Mouse (Mus musculus) left cerebral cortex, adult 8-10 months (tissue): Measurements from ENCODE around the gene Plekhh3. TPM values are rescaled to one million over a fixed set of nuclear protein-coding genes. Genes with fewer than 3 reads are reported as not detected.
"Not testable (repeated sequence)": the region's sequence is repeated elsewhere in the genome, so short reads cannot be mapped to it uniquely, and the experiment has no call there.

Experiments used
- DNase-seq, 2 experiments: peaks; one replicate each; pipeline ENCODE4 v3.0.0; 2022; ENCODE audit warnings: low spot score in 2 of 2
- total RNA-seq, 4 experiments: library from RNA; stranded (reverse); gene quantifications; 2 replicates each; pipeline ENCODE4 v1.2.4; 2022

The Plekhh3 gene
- total RNA-seq, 4 experiments from 2014 or later: 13.5 to 15.9 (median 15.3) TPM

DNA sequence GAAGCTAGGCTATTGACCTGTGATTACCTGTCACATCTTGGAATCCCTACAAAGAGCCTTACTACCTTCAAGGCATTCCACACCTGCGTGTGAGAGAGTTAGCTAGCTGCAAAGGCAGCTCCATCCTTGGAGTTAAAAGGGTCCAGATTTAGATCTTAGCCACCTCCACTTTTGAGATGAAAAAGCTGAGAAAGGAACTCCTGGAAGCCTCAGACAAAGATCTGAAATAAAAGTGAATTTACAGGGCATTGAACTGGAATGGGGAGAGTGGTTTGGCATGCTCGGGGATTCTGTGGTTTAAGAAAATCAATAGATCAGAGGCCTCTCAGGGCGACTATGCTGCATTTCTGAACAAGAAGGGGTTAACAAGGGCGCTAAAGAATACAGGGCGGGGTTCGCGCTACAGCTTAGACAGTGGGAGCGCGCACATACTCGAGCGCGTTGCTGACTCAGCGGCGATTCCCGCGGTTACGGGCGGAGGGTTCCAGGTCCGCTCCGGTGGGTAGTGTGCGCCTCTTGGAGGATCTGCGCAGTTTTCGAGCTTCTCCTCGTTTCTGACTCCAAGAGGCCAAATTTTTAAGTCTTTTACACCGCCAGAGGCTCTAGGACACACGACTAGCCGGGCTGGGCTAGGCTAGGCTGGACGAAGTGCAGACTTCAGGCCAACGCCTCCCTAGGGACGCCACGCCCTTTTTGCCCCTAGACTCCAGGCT lies 726 bp upstream of the Plekhh3 start:
- DNase-seq: peak in 1 of 2 experiments; percentile 63

DNA sequence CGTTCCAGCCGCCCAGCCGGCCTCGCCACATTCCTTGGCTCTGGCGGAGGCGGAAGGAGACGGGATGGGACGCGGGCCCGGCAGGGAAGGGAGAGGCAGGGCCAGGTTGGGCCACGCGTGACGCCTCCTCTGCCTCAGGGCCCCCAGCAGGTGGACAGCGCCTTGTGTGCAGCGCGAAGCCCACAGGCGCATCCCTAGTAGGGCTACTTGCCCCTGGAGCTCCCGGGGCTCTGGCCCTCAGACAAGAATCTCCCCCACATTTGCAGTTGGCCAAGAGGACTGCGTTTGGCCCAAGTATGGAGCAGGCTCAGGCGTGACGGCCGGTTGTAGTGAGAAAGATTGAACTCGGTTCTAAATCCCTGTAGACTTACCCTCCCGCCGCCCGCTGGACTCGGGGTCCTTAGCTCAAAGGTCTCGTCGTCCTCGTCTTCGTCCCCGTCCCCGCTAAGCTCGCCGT lies 769 bp downstream of the Plekhh3 start, which contains the start of gene Cntnap1:
Gene Cntnap1, plus strand, starts transcription at position 170 of the 457 bp plus-strand sequence.
- no peak for DNase-seq

DNA sequence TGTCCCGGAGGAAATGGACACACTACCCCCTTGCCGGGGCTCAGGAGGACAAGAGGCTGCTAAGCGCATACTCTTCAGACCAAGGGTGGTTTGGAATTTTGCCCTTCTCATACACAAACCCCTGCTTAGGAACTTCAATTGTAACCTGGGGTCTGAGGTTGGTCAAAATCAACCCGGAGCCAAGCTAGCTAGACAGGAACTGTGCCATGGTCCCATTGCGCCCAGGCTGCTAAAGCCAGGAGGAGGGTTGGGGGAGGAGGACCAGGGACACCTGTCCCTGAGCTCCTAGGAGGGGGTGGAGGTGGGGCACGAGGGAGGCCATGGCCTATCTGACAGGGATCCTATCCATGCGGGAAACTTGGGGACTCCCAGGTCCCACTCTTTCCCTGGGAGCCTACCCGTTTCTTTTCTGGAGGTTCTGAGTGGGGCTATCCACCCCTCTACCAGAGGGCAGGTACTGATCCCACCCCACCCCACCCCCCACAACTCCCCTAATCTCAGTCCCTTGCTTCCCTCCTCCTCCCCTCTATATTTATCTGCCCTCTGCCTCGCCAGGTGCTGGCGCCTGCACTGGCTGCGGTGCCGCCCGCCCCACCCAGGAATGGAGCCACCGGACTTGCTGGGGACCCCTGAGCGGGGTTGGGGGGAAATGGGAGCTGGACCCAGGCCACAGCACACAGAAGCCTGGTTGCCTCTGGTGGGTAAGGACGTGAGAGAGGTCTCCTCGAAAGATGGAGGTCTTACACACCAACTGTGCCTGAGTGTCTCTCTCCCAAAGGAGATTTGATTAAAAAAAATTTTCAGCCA lies 1.6 kb downstream of the Plekhh3 start:
- DNase-seq: no peak

DNA sequence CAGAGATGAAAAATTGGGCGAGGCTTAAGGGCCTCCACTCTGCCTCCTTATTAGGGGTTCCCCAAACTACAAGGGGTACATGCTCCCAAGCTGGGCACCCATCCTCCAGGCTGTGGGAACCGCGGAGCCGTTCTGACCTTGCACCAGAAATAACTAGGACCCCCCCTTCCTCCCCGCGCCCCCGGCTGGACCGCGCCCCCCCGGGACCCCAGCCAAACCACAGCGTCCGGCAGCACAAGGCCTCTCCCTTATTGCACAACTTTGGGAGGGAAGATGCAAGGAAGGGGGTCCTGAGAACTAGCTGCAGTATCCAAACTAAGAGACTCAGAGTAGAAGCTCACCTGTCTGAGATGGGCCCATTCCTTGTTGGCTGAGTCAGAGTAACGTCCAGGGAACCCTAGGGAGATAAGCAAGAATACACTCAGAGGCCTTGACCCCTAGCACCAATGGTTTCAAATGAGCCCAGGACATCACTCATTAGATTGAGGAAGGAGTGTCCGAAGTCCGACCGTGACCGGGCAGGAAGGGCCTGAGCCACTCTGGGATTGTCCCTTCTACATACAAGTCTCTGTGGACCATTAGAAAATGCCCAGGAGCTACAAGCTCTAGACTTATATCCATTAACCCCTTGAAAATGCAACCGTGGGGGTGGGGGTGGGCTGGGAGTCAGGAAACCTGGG lies 2.7 kb downstream of the Plekhh3 start:
- no peak for DNase-seq

DNA sequence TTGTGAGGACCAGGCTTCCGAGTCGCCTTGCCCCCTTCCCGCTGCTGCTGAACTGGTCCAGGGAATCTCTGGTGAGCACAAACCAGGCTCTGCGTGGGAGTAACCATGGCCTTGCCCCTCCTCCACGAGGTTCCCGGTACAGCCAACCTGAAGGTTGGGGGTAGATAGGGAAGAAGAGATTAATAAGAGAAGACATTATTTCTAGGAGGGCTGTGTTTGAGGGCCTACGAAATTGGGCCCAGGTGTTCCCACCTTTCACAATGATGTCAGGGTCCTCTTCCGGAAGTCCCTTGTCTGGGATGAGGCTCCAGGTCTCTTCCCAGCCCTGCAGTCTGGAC lies 3.2 kb downstream of the Plekhh3 start:
- DNase-seq: peak in 1 of 2 experiments; percentile 9

DNA sequence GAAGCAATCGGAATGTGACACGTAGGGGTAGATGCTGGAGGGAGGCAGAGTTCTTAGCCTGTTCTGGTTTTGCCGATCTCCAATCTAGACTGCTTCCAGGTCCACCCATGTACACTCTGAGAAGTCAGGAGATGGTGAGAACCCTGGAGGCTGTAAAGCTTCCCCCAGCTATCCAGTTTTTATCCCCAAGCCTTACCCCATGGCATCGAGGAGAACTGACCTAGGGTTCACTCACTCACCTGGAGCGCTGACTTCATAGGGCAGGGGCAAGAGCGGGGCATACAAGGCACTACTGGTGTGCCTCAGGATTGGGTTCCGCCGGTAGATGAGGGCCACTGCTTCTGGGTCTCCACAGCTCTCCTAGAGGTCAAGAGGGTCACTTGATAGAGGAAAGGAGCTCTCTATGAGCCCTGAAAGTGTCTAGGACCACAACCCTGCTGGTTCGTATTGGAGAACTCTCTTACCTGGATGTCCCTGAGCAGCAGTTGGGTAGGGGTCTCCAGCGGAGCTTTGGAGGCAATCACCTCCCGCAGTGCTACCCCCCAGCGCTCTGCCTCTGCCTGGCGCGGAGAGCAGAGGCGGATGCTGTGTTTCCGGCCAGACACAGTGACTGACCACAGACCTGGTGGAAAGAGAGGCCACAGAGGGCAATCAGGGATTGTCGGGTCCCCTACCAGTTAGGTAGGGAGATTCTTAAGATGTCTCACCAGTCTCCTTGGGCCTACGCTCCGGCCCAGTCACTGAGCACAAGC lies 3.8 kb downstream of the Plekhh3 start:
- DNase-seq: peak in 1 of 2 experiments; percentile 10

DNA sequence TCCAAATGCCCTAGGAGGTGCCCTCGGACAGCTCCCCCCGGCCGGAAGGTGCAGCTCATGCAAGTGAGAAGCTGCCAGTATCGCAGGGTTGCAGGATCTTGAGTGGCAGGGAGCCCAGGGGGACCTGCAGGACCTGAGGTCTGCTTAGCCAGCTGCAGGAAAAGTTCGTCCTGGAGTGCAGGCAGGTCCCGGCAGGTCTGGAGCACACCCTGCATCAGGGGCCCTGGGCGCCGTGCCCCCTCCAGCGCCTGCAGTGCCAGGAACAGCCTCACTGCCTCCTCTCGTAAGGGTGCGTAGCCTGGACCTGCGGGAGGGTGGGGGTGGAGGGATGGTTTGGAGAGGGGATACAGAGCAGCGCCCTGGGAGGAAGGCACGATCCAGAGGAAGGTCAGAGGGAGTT lies 4.8 kb downstream of the Plekhh3 start:
- DNase-seq: peak in 1 of 2 experiments; percentile 6

DNA sequence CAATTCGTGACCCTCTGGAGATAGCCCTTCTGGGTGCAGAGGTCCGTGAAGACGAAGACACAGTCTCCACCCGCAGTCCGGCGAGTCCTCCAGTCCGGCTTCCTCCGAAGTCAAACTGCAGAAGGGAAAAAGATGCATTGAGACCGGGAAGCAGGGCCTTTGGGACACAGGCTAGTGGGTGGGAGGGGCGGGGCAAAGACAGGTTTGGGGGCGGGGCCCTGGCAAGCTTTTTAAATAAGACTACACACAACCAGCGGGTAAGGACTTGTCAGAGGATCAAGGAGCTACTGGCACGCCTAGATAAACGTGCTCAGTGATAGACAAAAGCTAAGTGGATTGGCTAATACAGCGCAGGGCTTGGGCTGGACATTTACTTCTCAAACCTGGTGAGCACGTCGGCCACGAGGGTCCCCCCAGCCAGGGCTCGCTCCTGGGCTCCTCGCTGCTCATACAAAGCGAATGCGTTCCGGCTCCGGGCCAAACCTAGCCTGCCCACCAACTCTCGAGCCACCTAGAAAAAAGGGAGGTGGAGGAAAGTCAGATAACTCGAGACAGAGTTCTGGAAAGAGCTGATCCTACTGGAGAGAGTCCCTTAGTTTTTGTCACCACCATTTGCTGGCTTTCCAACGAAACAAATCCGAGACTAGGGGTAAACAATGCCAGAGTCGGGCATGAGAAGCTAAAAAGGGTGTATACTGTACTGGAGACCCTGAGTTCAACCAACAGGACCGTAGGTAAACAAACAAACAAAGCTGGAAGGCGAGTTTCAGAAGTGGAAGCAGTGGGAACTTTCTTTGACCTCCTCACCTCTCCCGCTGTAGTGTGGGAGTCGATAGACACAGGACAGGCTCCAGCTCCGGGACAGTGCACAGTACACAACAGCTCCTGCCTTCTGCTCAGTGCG lies 6.2 kb downstream of the Plekhh3 start:
- DNase-seq: no peak

DNA sequence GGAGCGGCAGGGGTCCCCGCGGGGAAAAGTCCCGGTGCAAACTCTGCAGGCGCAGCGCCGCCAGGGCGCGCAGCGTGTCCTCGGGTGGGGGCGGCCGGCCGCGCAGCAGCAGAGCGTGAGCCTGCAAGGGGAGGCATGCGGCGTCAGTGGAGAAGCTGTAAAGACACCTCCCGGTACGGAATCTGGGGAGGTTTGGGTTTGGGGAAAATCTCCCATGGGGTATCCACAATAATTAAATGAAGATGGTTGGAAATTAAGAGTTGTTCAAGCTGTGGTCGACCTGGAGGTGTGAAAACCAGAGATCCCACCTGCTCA lies 6.8 kb downstream of the Plekhh3 start:
- DNase-seq: no peak

DNA sequence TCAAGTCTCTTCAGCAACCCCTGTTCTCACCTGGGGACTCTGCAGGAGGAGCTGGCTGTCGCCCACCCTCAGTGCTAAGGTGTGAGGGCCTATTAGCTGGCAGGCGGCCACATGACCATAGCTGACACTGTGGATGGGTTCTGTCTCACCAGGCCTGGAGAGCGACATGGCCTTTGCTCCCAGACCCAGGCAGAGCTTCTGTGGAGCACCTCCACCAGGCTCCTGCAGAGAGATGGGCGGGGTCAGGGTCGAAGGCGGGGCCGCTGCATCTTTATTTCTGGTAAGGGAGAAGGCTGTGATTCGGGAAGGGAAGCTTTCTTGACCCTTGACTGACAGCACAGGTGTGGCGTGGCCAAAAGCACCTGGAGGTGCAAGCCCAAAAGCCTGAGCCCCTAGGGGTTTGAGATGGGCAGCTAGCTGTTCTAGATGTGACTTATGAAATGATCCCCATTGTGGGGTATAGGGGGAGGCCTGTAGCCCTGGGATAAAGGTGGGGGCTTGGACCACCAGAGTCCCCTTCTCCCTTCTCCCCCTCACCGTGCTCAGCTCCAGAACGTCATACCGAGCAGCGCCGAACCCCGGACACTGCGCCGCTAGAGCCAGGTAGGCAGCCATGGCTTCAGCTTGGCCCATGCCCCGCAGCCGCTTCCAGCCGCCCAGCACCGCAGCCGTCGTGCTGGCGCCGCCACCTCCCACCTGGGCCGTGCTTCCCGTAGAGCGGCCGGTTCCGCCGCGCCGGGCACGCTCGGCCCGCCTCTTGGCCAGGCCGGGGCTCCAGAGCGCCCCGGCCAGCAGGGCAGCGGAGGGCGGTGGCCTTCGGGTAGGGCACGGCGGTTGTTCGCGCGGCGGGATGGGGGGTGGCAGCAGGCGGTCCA lies 7.4 kb downstream of the Plekhh3 start:
- DNase-seq: peak in 1 of 2 experiments; percentile 6

DNA sequence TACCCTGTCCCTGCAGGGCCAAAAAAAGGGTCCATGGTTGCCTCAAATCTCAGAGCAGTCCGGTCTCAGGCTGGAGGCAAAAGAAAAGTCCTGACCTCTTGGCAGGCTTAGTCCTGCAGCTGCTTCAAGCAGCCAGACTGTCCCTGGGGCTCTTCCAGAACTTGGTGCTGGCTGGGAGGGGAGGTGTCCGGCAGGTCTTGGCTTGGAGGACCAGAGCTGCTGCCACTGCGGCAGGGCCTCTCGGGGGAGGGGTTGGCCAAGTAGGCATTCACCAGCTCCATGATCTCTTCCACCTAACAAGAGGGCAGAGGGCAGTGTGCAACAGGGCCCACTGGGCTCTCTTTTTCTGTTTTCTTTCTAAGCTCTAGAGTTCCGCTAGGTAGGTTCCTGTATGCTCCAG lies 8.4 kb downstream of the Plekhh3 start:
- no peak for DNase-seq

DNA sequence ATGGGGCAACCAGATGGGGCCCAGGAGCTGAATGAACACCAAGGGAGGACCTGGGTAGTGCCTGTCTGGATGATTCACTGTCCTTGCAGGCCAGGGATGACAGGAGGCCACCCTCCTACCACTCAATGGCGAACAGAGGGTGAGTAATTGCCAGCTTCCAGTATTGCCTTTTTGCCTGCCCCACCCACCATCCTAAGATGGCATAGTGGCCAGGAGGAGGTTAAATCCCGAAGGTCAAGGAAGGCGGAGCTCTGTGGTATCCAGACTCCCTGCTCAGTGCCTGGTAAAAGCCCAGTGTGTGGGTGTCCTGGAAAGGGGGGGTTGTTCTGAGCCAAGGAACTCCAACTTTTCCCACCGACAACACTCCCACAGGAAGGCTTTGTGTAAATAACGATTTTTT lies 8.8 kb downstream of the Plekhh3 start:
- DNase-seq: no peak

DNA sequence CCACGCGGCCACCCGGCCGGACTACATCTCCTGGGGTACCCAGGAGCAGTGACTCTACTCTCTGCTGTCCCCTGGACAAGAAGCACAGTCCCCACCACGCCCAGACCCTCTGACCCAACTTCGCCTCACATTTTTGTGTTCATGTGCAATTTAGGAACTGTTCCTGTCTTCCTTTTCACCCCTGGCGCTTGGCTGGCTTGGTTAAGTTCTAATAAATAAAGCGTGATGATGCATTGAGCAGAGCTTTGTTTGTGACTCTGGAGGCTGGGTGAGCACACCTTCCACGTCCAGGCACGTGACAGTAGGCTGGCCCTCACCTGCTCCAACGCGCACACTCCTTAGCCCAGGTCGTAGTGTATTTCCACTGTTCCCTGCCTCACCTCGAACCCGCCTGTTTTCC lies 9.6 kb downstream of the Plekhh3 start:
- DNase-seq: no peak

DNA sequence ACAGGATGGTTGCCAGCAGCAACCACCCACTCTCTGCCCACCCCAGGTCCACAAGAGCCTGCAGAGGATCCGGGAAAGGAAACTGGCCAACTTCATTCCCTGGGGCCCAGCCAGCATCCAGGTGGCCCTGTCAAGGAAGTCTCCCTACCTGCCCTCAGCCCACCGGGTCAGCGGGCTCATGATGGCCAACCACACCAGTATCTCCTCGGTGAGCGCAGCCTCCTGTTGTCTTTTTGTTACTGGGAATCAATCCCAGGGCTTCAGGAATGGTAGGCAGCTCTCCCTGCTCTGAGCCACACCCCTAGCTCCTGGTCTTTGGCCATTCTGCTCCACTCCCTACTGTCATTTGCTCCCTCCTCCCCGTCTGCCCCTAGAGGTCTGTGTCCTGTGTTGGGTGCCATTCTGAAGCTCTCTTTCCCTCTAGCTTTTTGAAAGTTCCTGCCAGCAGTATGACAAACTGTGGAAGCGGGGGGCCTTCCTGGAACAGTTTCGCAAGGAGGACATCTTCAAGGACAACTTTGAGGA lies 10.1 kb downstream of the Plekhh3 start:
- DNase-seq: not testable (repeated sequence)

DNA sequence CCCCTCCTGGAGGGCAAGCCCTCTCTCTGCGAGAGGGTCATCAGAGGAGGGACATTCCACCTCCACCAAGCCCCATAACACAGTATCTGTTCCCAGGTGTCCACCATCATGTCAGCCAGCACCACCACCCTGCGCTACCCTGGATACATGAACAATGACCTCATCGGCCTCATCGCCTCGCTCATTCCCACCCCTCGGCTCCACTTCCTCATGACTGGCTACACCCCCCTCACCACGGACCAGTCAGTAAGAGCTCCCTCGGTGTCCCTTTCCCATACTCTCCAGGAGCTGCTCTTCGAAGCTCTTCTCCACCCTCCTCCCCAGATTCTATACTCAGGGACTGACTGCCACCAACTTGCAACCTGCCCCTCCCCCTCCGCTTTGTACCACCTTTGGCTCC lies 11.0 kb downstream of the Plekhh3 start:
- DNase-seq: not testable (repeated sequence)

DNA sequence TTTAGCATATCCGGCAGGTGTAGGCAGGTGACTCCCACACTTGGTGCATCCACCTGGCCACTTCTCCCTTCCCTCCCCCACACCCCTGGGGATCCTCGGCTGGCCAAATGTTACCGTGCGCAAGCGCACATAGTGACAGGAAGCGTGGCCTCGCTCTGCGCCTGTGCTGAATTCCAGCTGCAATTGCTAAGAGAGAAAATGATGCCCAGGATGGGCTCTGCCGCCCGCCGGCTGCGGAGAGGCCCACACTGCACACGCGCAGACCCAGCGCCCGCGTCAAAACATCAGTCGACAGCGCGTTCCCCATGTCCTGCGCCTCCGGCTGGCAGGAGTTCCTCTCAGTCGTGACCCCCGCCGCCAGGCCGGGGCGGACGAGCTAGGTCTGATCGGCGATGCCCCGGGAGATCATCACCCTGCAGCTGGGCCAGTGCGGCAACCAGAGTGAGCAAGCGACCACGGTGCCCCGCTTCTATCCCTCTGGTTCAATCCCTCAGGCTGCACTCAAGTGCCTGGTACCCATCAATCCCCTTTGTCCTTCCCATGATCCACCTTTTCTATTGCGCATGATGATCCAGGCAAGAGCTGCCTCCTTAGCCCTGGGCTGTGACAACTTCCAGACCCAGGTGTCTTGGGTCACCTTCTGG lies 15.3 kb downstream of the Plekhh3 start, which contains the start of gene Tubg2:
Gene Tubg2, plus strand, starts transcription at position 180 of the 644 bp plus-strand sequence.
- peak; percentile 58 to 83 for DNase-seq

DNA sequence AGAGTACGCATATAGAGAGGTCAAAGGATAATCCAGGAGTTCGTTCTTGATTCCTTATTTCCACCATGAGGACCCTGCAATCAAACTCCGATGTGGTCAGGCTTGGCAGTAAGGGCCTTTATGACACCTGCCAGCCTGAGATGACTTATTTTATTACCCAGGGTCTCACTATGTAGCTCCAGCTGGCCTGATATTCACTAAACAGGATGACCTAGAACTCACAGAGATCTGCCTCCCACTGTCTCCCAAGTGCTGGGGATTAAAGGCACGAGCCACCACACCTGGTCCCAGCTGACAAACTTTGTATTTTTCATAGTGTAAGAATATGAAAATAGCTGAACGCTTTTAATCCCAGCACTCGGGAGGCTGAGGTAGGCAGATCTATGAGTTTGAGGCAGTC lies 16.0 kb downstream of the Plekhh3 start:
- no peak for DNase-seq

DNA sequence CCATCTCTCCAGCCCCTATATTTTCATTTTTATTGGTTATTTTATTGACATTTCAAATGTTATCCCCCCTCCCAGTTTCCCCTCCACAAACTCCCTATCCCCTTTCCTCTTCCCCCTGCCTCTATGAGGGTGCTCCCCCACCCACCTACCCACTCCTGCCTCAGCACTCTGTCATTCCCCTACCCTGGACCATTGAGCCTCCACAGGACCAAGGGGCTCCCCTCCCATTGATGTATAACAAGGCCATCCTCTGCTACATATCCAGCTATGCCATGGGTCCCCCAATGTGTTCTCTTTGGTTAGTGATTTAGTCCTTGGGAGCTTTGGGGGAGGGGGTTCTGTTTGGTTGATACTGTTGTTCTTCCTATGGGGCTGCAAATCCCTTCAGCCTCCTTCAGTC lies 16.5 kb downstream of the Plekhh3 start:
- DNase-seq: no peak

DNA sequence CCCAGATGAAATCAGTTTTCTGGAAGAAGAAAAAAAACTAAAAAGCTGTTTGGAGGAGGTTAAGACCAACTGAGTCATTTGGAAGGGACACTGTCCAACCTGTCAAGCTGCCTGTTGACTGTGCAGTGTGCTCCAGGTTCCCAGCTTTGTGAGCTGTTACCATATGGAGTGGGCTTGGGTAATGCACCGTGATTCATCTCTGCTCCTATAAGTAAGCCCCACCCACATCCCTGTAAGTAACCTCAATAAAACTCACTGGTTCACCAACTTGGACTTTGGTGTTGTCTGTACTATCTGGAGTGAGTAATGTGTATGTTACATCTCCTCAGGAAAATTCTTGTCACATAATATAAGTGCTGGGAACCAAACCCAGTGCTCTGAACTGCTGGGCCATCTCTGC lies 18.3 kb downstream of the Plekhh3 start:
- DNase-seq: no peak
